Mouse (Mus musculus): Measurements from ENCODE around the gene Nadsyn1.

DNA sequence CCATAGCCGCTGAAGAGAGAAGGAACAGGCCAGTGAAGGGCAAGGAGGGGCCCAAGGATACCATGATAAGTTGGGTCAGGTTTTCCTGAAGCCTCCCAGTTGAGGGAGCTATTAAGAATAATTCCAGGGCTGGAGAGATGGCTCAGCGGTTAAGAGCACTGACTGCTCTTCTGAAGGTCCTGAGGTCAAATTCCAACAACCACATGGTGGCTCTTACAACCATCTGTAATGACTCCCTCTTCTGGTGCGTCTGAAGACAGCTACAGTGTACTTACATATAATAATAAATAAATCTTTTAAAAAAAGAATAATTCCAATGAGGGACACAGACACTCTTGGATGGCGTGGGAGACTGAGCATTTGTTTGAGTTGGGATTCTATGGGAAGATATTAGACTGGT is 3.4 kb downstream of the Nadsyn1 start:
- TF ChIP-seq CTCF (IDR thresholded peaks at IDR 0.05; ENCODE audit: borderline replicate concordance, insufficient read depth, low read length) (no peak), POLR2A (IDR thresholded peaks at IDR 0.05; ENCODE audit: low read depth, low read length) (no peak)

All from embryonic fibroblast, embryonic 13.5 days (primary cell).